Mouse (Mus musculus): ENCODE results near the gene Sorl1.

The Sorl1 gene

GRCm38 (mm10) chr9:42053591-42054190, 70.4 kb downstream of the Sorl1 start:
- DNase-seq (ENCODE audit: low spot score) = no peak

GRCm38 (mm10) chr9:42052713-42053356, 71.3 kb downstream of the Sorl1 start:
- DNase-seq (ENCODE audit: low spot score) = peak; percentile 32

- no peak for DNase-seq (ENCODE audit: low spot score)
Measured at GRCm38 (mm10) chr9:42048542-42048941, 75.6 kb downstream of the Sorl1 start.

GRCm38 (mm10) chr9:42047786-42048185, 76.3 kb downstream of the Sorl1 start:
- DNase-seq (ENCODE audit: low spot score) = no peak

- no peak for DNase-seq (ENCODE audit: low spot score)
Measured at GRCm38 (mm10) chr9:42046248-42046647, 77.8 kb downstream of the Sorl1 start.

- no peak for DNase-seq (ENCODE audit: low spot score)
Measured at GRCm38 (mm10) chr9:42044651-42045050, 79.4 kb downstream of the Sorl1 start.

GRCm38 (mm10) chr9:42043934-42044333, 80.2 kb downstream of the Sorl1 start:
- DNase-seq (ENCODE audit: low spot score) = no peak

GRCm38 (mm10) chr9:42039000-42039992, 84.8 kb downstream of the Sorl1 start:
- DNase-seq (ENCODE audit: low spot score) = no peak

GRCm38 (mm10) chr9:42036885-42037284, 87.2 kb downstream of the Sorl1 start:
- no peak for DNase-seq (ENCODE audit: low spot score)

DNA sequence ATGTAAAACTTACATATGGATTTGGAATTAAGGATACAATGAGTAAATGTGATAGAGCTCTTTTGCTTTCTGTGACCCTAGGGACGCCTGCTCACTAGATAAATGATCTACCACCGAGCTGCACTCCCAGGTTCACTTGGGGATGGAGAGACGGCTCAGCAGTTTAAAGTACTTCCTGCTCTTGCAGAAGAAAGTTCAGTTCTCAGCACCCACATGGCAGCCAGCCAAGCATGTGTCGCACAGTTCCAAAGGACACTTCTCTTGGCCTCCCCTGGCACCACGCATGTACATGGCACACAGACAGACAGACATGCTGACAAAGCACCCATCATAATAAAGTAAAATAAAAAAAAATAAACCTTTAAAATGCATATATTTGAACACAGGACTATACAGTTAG, 88.1 kb downstream of the Sorl1 start:
- DNase-seq (ENCODE audit: low spot score) = no peak

DNA sequence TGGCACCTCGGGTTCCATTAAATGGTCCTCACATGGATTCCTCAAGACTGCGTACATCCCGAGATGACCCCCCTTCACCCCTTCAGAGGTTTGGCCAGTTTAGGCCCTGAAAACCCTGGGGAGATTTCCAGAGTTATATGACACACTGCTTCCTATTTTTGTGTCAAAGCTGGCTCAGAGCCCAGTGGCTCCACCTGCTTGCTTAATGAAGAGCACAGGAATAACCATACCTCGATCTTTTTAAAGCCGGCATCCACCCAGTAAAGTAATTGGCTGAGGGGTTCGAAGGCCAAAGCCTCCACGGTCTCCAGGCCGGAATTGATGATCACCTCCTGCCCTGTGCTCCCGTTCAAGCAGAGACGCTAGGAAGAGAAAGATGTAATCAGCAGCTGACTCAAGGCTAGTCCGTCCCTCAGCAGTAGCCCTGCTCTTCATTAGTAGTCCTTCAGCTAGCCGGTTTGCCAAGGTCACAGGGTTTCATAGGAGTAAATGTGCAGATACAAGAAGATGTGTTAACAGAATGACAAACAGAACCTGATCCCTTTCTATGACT, 88.8 kb downstream of the Sorl1 start:
- DNase-seq (ENCODE audit: low spot score) = no peak

GRCm38 (mm10) chr9:42034116-42034520, 90.0 kb downstream of the Sorl1 start:
- no peak for DNase-seq (ENCODE audit: low spot score)

GRCm38 (mm10) chr9:42033291-42034115, 90.6 kb downstream of the Sorl1 start:
- no peak for DNase-seq (ENCODE audit: low spot score)

DNA sequence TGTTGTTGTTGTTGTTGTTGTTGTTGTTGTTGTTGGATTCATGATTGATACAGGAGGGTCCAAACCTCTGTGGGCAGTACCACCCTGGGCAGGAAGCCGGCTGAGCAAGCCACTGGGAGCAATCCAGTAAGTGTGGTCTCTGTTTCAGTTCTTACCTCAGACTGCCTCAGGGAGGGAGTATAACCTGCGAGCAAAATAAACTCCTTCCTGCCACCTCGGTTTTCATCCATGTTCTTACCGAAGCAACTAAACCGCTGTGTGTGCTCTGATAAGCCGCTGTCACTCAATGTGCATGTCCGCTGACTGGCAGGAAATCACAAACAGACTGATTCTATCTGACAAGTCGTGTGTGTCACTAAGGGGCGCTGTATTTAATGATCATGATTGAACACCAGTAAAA, 91.7 kb downstream of the Sorl1 start:
- DNase-seq (ENCODE audit: low spot score) = no peak

DNA sequence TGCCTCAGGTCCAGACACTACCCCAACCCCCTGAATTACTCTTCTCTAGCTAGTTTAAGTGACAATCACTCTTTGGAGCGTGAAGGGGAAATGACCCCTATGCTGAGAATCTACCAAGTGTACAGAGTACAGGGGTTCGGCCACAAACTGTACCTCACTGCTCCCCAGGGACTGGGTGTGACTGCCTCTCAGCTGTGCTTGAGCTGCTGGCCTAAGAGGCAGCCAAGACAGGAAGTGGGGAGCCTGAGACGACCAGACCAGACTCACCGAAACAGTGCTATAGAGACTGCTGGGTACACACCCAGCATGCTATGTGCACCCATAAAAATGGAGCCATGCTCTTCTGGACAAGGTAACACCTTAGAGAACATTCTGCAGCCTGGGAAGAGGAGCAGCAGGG, 95.3 kb downstream of the Sorl1 start:
- no peak for DNase-seq (ENCODE audit: low spot score)

DNA sequence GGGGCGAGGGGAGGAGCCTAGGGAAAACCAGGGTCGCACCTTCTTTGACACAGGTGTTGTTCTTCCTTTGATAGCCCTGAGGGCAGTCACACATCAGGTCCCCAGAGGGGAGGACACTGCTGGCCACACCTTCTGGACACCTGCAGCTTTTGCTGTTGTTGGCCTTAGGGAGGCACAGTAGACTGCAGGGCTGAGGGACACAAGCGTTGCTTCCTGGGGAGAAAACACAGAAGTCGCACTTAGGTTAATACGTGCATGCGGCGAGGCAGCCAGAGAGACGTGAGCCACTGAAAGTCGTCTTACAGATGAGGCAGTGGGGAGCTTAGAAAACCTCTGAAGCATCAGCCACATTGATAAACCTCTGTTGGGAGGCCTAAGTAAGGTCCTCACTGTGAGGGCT, 99.8 kb downstream of the Sorl1 start:
- DNase-seq (ENCODE audit: low spot score) = no peak

GRCm38 (mm10) chr9:42023383-42023782, 100.7 kb downstream of the Sorl1 start:
- no peak for DNase-seq (ENCODE audit: low spot score)

GRCm38 (mm10) chr9:42022318-42022717, 101.8 kb downstream of the Sorl1 start:
- no peak for DNase-seq (ENCODE audit: low spot score)

DNA sequence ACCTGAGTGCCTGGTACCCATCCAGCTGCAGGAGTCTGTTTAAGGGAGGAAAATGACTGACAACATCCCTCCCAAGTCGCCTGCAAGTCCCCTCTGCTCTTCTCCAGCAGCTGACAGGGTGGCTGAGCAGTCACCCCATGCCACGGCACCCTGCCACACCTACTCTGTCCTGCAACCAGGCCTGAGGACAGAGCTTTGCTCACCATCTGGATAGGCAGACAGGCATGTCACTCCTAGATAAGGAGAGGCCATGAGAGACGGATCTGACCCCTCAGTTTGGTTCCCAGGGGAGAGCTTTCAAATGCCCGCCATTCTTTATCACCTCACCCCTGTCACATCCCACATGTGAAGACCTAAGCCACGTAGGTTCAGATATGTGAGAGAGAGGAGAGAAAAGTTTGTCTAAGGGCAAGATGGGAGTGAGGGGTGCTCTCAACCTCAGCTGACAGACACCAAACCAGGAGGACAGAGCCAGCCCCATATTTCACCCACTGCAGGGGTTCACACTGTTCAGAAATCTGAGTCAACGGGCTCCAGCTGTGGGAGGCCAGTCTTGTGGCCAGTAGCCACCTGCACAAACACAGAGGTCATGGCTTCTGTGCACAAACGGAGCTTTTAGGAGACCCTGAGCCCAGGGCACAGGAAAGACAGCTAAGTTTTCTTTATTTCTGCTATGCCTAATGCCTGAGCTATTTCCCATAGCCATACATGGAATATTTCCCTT, 104.6 kb downstream of the Sorl1 start:
- DNase-seq (ENCODE audit: low spot score) = no peak

- DNase-seq (ENCODE audit: low spot score) = no peak
Measured at GRCm38 (mm10) chr9:42008501-42008900, 115.6 kb downstream of the Sorl1 start.

DNA sequence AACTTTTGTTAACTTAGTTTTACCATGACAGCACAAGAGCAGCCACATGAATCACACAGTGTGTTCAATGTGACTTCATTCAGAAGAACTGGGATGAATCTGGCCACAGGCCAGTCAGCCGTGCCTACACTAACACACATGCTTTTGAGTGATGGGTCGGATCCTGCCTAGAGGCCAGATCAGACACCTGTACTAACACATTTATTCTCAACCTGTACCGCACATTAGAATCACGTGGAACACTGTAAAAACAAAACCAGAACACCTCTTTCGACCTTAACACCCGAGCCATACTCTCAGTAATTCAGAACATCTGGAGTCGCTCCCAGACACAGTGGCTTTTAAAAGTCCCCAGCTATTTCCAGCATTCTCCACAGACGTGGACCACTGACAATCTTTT, 119.0 kb downstream of the Sorl1 start:
- DNase-seq (ENCODE audit: low spot score) = no peak
